Mouse (Mus musculus) adrenal gland, adult 8-10 months (tissue): Measurements from ENCODE around the gene Umod. TPM values are rescaled to one million over a fixed set of nuclear protein-coding genes. Genes with fewer than 3 reads are reported as not detected.

Source experiments
- DNase-seq: peaks from one replicate; pipeline ENCODE4 v3.0.0; 2022
- total RNA-seq, 4 experiments: library from RNA; stranded (reverse); gene quantifications; 2 replicates each; pipeline ENCODE4 v1.2.4; 2022

Umod gene
- total RNA-seq, 4 experiments from 2014 or later: not detected

DNA sequence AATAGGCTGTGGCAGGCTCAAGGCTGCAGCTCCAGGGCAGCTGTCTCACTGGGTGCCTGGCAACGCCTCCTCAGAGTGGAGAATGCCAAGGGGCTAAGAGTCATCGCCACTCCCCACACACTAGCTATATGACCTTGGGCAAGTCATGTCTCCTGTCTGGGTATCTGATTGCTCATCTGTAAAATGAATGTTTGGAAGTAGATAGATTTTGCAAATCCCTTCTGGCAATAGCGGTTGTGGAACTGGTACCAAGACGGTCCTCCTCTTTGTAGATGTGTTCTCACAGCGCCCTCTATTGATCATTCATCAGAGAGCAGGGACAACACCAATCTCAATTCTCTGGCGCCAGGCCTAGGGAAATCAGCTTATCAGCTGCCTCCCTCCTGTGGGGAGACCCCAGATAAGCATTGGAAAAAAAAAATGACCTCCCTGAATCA is 51.9 kb downstream of the Umod start:
- DNase-seq: peak; percentile 76

DNA sequence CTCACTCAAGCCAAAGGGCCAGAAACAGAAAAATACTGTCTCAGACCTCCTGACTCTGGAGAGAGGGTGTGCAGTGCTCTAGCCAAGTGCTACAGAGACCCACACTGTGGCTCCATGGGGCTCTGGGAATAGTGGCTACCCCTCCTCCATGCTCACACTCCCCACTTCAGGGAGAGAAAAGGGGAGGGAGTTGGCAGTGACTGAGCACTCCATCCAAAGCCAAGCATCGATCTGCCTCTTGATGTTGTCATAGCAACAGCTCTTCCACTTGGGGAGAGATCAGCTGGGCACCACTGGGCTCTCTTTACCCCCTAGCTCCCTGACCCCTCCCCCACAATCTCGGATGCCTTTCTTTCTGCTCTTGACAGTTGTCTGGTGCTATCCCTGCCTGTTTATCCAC is 58.4 kb downstream of the Umod start:
- DNase-seq: no peak

DNA sequence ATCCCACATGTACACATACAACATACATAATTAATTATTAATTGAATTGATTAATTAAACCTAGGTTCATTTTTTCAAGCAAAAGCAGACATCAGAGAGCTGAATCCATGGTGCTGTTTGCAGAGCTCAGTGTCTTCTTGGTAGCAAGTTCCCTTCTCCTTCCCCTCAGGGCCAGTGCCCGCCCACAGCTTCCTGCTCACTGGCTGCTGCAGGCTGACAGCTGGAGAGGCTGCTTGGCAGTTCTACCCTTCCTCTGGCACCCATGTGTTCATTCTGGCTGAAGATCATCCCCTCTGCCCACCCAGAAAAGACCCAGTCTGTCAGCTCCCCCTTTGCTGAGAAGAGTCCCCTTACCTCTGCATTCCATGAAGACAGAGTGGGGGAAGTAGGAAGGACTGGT is 60.6 kb downstream of the Umod start:
- DNase-seq: no peak

Other genes starting within 250 kb of the Umod start
- not detected for gene Gp2, start 20.0 kb downstream of the Umod start, total RNA-seq
- gene Acsm5, start 40.2 kb upstream of the Umod start, total RNA-seq: 1 to 10 TPM; 4.3 to 5.8 (median 4.8) TPM
- under 1 TPM in 1 of 4 experiments, not detected in 3; 0.70 TPM for gene Pdilt, start 44.2 kb upstream of the Umod start, total RNA-seq
- not detected for gene Acsm2, start 75.1 kb upstream of the Umod start, total RNA-seq
- not detected for gene Acsm1, start 127.7 kb upstream of the Umod start, total RNA-seq
- gene Acsm4, start 210.7 kb upstream of the Umod start, total RNA-seq: not detected
- gene Thumpd1, start 241.5 kb upstream of the Umod start, total RNA-seq: 10 to 100 TPM; 36.0 to 42.5 (median 39.1) TPM